Mouse (Mus musculus) G1E-ER4 (cell line): ENCODE data around the gene Spata7. TPM values are rescaled to one million over a fixed set of nuclear protein-coding genes. Genes with fewer than 3 reads are reported as not detected.

Source experiments
- GATA1 ChIP-seq: IDR thresholded peaks from one replicate; pipeline ENCODE4 v1.8.0; 2012; ENCODE audit warnings: low read length, inconsistent platforms
- polyA plus RNA-seq: library from polyadenylated mRNA; stranded (reverse); fragments of >175 nt; gene quantifications from 2 replicates; pipeline ENCODE4 v1.2.3, GENCODE M21; 2012

The Spata7 gene
- polyA plus RNA-seq, 1 experiment, result 4.9 TPM

- TF ChIP-seq GATA1, result no peak
These were observed 40.3 kb downstream of the Spata7 start for GRCm38 (mm10) chr12:98668132-98668814.

GRCm38 (mm10) chr12:98669086-98669485 is 41.1 kb downstream of the Spata7 start:
- TF ChIP-seq GATA1, result no peak

GRCm38 (mm10) chr12:98669864-98670263 is 41.9 kb downstream of the Spata7 start:
- no peak for TF ChIP-seq GATA1

GRCm38 (mm10) chr12:98670429-98670828 is 42.5 kb downstream of the Spata7 start:
- no peak for TF ChIP-seq GATA1

- no peak for TF ChIP-seq GATA1
These were observed 45.9 kb downstream of the Spata7 start for GRCm38 (mm10) chr12:98673879-98674278.

GRCm38 (mm10) chr12:98674627-98675143 is 46.7 kb downstream of the Spata7 start:
- no peak for TF ChIP-seq GATA1

GRCm38 (mm10) chr12:98676861-98677260 is 48.9 kb downstream of the Spata7 start:
- no peak for TF ChIP-seq GATA1

- no peak for TF ChIP-seq GATA1
These were observed 49.4 kb downstream of the Spata7 start for GRCm38 (mm10) chr12:98677336-98677735.

- no peak for TF ChIP-seq GATA1
These were observed 51.9 kb downstream of the Spata7 start for GRCm38 (mm10) chr12:98679906-98680305.

- TF ChIP-seq GATA1, result no peak
These were observed 54.2 kb downstream of the Spata7 start for GRCm38 (mm10) chr12:98682196-98682595.

- TF ChIP-seq GATA1, result no peak
These were observed 55.2 kb downstream of the Spata7 start for GRCm38 (mm10) chr12:98683171-98683570.

GRCm38 (mm10) chr12:98683574-98683973 is 55.6 kb downstream of the Spata7 start:
- no peak for TF ChIP-seq GATA1

- no peak for TF ChIP-seq GATA1
These were observed 62.3 kb downstream of the Spata7 start for GRCm38 (mm10) chr12:98690230-98690629.

- TF ChIP-seq GATA1, result no peak
These were observed 69.2 kb downstream of the Spata7 start for GRCm38 (mm10) chr12:98697202-98697601.

GRCm38 (mm10) chr12:98701564-98701963 is 73.6 kb downstream of the Spata7 start:
- no peak for TF ChIP-seq GATA1

- no peak for TF ChIP-seq GATA1
These were observed 75.6 kb downstream of the Spata7 start for GRCm38 (mm10) chr12:98703554-98703953.

- no peak for TF ChIP-seq GATA1
These were observed 76.0 kb downstream of the Spata7 start for GRCm38 (mm10) chr12:98703961-98704360.
